Mouse (Mus musculus): ENCODE data around the gene Tec.

- TF ChIP-seq CTCF (IDR thresholded peaks at IDR 0.05; ENCODE audit: low read depth) (no peak), EP300 (optimal IDR thresholded peaks at IDR 0.05) (no peak)
Measured at GRCm38 (mm10) chr5:72902312-72902711, 34.0 kb upstream of the Tec start.

All from stomach, postnatal 0 days (tissue).